Mouse (Mus musculus) G1E (cell line): ENCODE measurements around the gene Atp6v0e.

Experiments used
- CTCF ChIP-seq: IDR thresholded peaks from 2 replicates; pipeline ENCODE4 v1.5.1; 2012; ENCODE audit warnings: low read depth, low read length, inconsistent platforms, mixed read lengths
- GATA1 ChIP-seq: IDR thresholded peaks from 2 replicates; pipeline ENCODE4 v1.6.1; 2012; ENCODE audit warnings: borderline replicate concordance, low read length, inconsistent platforms, mixed read lengths
- POLR2AphosphoS5 ChIP-seq: IDR thresholded peaks from 2 replicates; pipeline ENCODE4 v1.6.1; 2012; ENCODE audit warnings: low read depth, low read length, inconsistent platforms; ENCODE audit not compliant: insufficient replicate concordance
- TAL1 ChIP-seq: conservative IDR thresholded peaks from 2 replicates; pipeline ENCODE4 v1.6.1; 2012; ENCODE audit warnings: low read depth, low read length, inconsistent platforms, mixed read lengths

GRCm38 (mm10) chr17:26708499-26708898 lies 45.5 kb downstream of the Atp6v0e start:
- TF ChIP-seq CTCF: no peak
- TF ChIP-seq TAL1: no peak
- no peak for TF ChIP-seq POLR2AphosphoS5
- no peak for TF ChIP-seq GATA1
